Comparison of ENCODE assay signal across 9 mouse cellular contexts in the genomic region with DNA sequence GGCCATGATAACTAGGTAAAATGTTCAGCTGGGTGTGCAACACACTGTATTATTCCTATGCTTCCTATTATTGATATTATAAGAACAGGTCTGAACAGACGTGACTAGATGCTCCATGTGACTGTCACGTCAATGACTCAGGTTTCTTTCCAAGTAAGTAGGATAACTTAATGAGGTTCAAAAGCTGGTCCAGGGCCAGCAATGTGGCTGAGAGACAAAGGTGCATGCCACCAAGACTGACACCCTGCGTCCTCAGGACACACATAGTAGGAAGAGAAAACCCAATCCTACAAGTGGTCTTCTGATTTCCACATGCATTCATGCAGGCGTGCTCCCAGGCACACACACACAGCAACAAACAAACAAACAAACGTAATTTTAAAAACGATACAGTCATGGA. TPM values are rescaled to one million over a fixed set of nuclear protein-coding genes. Genes with fewer than 3 reads are reported as not detected.
DNase-seq lines count a peak whose midpoint lies in the region; ATAC-seq lines count a peak whose summit lies in the region.
"Had no signal": no experiment of that assay in that cellular context is flagged by ENCODE, and none has a peak within 500 bp of the region (broad histone marks: within the 10 kb centered on the region; RNA-seq: fewer than 3 reads in every experiment).

No protein-coding gene starts in this region.

- H3K36me3 ChIP-seq in heart, embryonic 10.5 days, result no peaks in the 10 kb centered on the region
- H3K36me3 ChIP-seq in midbrain, embryonic 12.5 days, result no peaks in the 10 kb centered on the region
- no peaks in the 10 kb centered on the region for H3K36me3 ChIP-seq in midbrain, embryonic 10.5 days
- H3K36me3 ChIP-seq in hindbrain, embryonic 13.5 days, result no peaks in the 10 kb centered on the region
- H3K36me3 ChIP-seq in midbrain, embryonic 16.5 days (ENCODE audit: control insufficient read depth, insufficient read depth, low read length), result no peaks in the 10 kb centered on the region
- H3K36me3 ChIP-seq: intestine, embryonic 15.5 days had no signal

- H3K4me1 ChIP-seq in heart, embryonic 10.5 days, result peaks cover 42% of the 10 kb centered on the region
- H3K4me1 ChIP-seq in midbrain, embryonic 12.5 days, result peaks cover 43% of the 10 kb centered on the region
- peaks cover 66% of the 10 kb centered on the region for H3K4me1 ChIP-seq in midbrain, embryonic 10.5 days
- peaks cover 54% of the 10 kb centered on the region for H3K4me1 ChIP-seq in hindbrain, embryonic 13.5 days (replicated peaks)
- H3K4me1 ChIP-seq in midbrain, embryonic 16.5 days (ENCODE audit: control insufficient read depth, insufficient read depth, low read length), result peaks cover 50% of the 10 kb centered on the region

- WGBS in heart, embryonic 10.5 days, result 78% methylated on average over 6 of the region's 6 CpGs
- WGBS in midbrain, embryonic 12.5 days, result 89% methylated on average over 6 of the region's 6 CpGs
- 90% methylated on average over 6 of the region's 6 CpGs for WGBS in midbrain, embryonic 10.5 days
- WGBS in hindbrain, embryonic 13.5 days, result 89% methylated on average over 6 of the region's 6 CpGs
- 89% methylated on average over 6 of the region's 6 CpGs for WGBS in midbrain, embryonic 16.5 days

- no peaks in the 10 kb centered on the region for H3K9me3 ChIP-seq in heart, embryonic 10.5 days
- no peaks in the 10 kb centered on the region for H3K9me3 ChIP-seq in midbrain, embryonic 12.5 days
- no peaks in the 10 kb centered on the region for H3K9me3 ChIP-seq in midbrain, embryonic 10.5 days (replicated peaks)
- H3K9me3 ChIP-seq in hindbrain, embryonic 13.5 days, result no peaks in the 10 kb centered on the region
- no peaks in the 10 kb centered on the region for H3K9me3 ChIP-seq in midbrain, embryonic 16.5 days (replicated peaks; ENCODE audit: control insufficient read depth, low read length, poor library complexity, severe bottlenecking)
- H3K9me3 ChIP-seq: intestine, embryonic 15.5 days had no signal

- H3K4me3 ChIP-seq in heart, embryonic 10.5 days, result peak overlapping the region; percentile 82
- H3K4me3 ChIP-seq in midbrain, embryonic 12.5 days, result no peak overlapping the region
- H3K4me3 ChIP-seq in midbrain, embryonic 10.5 days, result no peak overlapping the region
- no peak overlapping the region for H3K4me3 ChIP-seq in hindbrain, embryonic 13.5 days
- H3K4me3 ChIP-seq in midbrain, embryonic 16.5 days (ENCODE audit: low read depth, low read length), result no peak overlapping the region
- H3K4me3 ChIP-seq: intestine, embryonic 15.5 days had no signal

- ATAC-seq in midbrain, embryonic 12.5 days (ENCODE audit: low FRiP score, low read depth), result no peak
- ATAC-seq in hindbrain, embryonic 13.5 days (ENCODE audit: low FRiP score), result no peak
- no peak for ATAC-seq in midbrain, embryonic 16.5 days
- ATAC-seq: intestine, embryonic 15.5 days had no signal

- intact Hi-C loops in left cerebral cortex, postnatal 25 days (cut with DNase I), result no loop called here

- H3K4me2 ChIP-seq in midbrain, embryonic 12.5 days (replicated peaks), result peak overlapping the region; percentile 15
- peak overlapping the region; percentile 68 for H3K4me2 ChIP-seq in hindbrain, embryonic 13.5 days
- H3K4me2 ChIP-seq in midbrain, embryonic 16.5 days (ENCODE audit: low read length), result peak overlapping the region; percentile 3; the same call in 1 of the 2 replicates

- H3K27ac ChIP-seq in heart, embryonic 10.5 days, result no peak overlapping the region
- no peak overlapping the region for H3K27ac ChIP-seq in midbrain, embryonic 12.5 days (replicated peaks)
- no peak overlapping the region for H3K27ac ChIP-seq in midbrain, embryonic 10.5 days (replicated peaks)
- no peak overlapping the region for H3K27ac ChIP-seq in hindbrain, embryonic 13.5 days
- H3K27ac ChIP-seq in midbrain, embryonic 16.5 days (ENCODE audit: low read length), result no peak overlapping the region
- H3K27ac ChIP-seq: intestine, embryonic 15.5 days had no signal

- no peaks in the 10 kb centered on the region for H3K27me3 ChIP-seq in heart, embryonic 10.5 days (ENCODE audit: insufficient read depth, poor library complexity, severe bottlenecking)
- H3K27me3 ChIP-seq in midbrain, embryonic 12.5 days, result no peaks in the 10 kb centered on the region
- H3K27me3 ChIP-seq in midbrain, embryonic 10.5 days (ENCODE audit: low read depth, poor library complexity, severe bottlenecking), result no peaks in the 10 kb centered on the region
- no peaks in the 10 kb centered on the region for H3K27me3 ChIP-seq in hindbrain, embryonic 13.5 days
- no peaks in the 10 kb centered on the region for H3K27me3 ChIP-seq in midbrain, embryonic 16.5 days (ENCODE audit: control insufficient read depth, insufficient read depth, low read depth, low read length)
- H3K27me3 ChIP-seq: intestine, embryonic 15.5 days had no signal

- no peak overlapping the region for H3K9ac ChIP-seq in midbrain, embryonic 12.5 days (replicated peaks)
- H3K9ac ChIP-seq in hindbrain, embryonic 13.5 days, result no peak overlapping the region
- no peak overlapping the region for H3K9ac ChIP-seq in midbrain, embryonic 16.5 days (ENCODE audit: low read depth, low read length)
- H3K9ac ChIP-seq: intestine, embryonic 15.5 days had no signal

- DNase-seq in heart, embryonic 10.5 days (ENCODE audit: low spot score), result no peak
- no peak for DNase-seq in heart, adult 9 months (ENCODE audit: low spot score in 2 of 2)
- DNase-seq in midbrain, embryonic 10.5 days (ENCODE audit: low spot score), result no peak
- no peak for DNase-seq in left cerebral cortex, postnatal 25 days (ENCODE audit: low spot score in 2 of 2)
- DNase-seq in adrenal gland, postnatal 14 days, result no peak

RNA-seq across cellular contexts. Expression of gene Trak2, which starts 2.1 kb away (rescaled TPM):
- polyA plus RNA-seq in heart, embryonic 10.5 days (2016; fragmentation: Nextera tagmentation; extraction: Ambion mirVana), result 19.6 and 34.1 TPM in 2 replicates
- 19.9 and 20.4 TPM in 2 replicates for polyA plus RNA-seq in midbrain, embryonic 12.5 days (2016; fragmentation: Nextera tagmentation; extraction: Ambion mirVana)
- 8.9 and 11.3 TPM in 2 replicates for polyA plus RNA-seq in midbrain, embryonic 10.5 days (2016; fragmentation: Nextera tagmentation; extraction: Ambion mirVana)
- polyA plus RNA-seq in hindbrain, embryonic 13.5 days (2015; fragmentation: Nextera tagmentation; extraction: Ambion mirVana), result 15.8 and 18.7 TPM in 2 replicates
- 17.3 and 17.6 TPM in 2 replicates for polyA plus RNA-seq in midbrain, embryonic 16.5 days (2015; fragmentation: Nextera tagmentation; extraction: Ambion mirVana)
- total RNA-seq in left cerebral cortex, postnatal 25 days (2021), result 100 to 1,000 TPM; 175 to 198 TPM
- total RNA-seq in adrenal gland, postnatal 14 days (2021), result 44.5 and 55.7 TPM in 2 replicates

RNA-seq across cellular contexts. Expression of gene Stradb, which starts 2.2 kb away (rescaled TPM):
- 22.8 and 23.8 TPM in 2 replicates for polyA plus RNA-seq in heart, embryonic 10.5 days (2016; fragmentation: Nextera tagmentation; extraction: Ambion mirVana)
- polyA plus RNA-seq in midbrain, embryonic 12.5 days (2016; fragmentation: Nextera tagmentation; extraction: Ambion mirVana), result 40.8 and 46.2 TPM in 2 replicates
- polyA plus RNA-seq in midbrain, embryonic 10.5 days (2016; fragmentation: Nextera tagmentation; extraction: Ambion mirVana), result 26.8 and 33.9 TPM in 2 replicates
- 84.7 and 85.4 TPM in 2 replicates for polyA plus RNA-seq in hindbrain, embryonic 13.5 days (2015; fragmentation: Nextera tagmentation; extraction: Ambion mirVana)
- polyA plus RNA-seq in midbrain, embryonic 16.5 days (2015; fragmentation: Nextera tagmentation; extraction: Ambion mirVana), result 112 and 124 TPM in 2 replicates
- total RNA-seq in left cerebral cortex, postnatal 25 days (2021), result 10 to 100 TPM; 70.7 to 74.8 TPM
- total RNA-seq in adrenal gland, postnatal 14 days (2021), result 40.0 and 51.1 TPM in 2 replicates

Comparison
In these comparisons a context has a peak if more than half of its experiments do, and no peak if none do; other contexts are left out.
1. H3K4me2 ChIP-seq: peak in every context shown above with its lines; median percentile 68 in hindbrain, embryonic 13.5 days; 15 in midbrain, embryonic 12.5 days; 3 in midbrain, embryonic 16.5 days.